Mouse (Mus musculus): ENCODE measurements around the gene Abca4. TPM values are rescaled to one million over a fixed set of nuclear protein-coding genes. Genes with fewer than 3 reads are reported as not detected.
"Not testable (repeated sequence)": the region's sequence is repeated elsewhere in the genome, so short reads cannot be mapped to it uniquely, and the experiment has no call there.

Abca4 gene
- total RNA-seq, 2 experiments from 2014 or later = 0.79 to 0.95 TPM

GRCm38 (mm10) chr3:122203675-122204329 lies 159.6 kb downstream of the Abca4 start:
- intact Hi-C loops (cut with DNase I) = no loop called here
- no peak for TF ChIP-seq CTCF (IDR thresholded peaks at IDR 0.05)
- no peak for DNase-seq
- H3K27ac ChIP-seq = no peak overlapping the region
- H3K4me3 ChIP-seq = no peak overlapping the region

DNA sequence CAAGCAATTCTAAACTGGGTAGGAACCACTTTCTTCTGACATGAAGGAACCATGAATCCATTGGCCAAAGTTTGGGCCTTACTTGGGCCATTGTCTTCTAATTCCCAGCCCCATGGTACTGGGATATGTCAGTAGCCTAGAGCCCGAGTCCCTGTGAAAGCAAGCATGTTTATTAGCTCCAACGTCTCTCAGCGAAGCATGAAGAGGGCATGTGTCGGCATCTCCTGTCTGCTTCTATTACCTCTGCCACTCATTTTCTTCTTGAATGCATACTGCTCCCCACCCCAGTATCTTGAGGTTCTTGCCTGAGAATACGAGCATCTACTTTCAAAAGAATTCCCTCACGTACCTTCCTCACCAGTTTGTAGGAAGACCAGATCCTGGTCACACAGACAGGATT lies 161.5 kb downstream of the Abca4 start:
- DNase-seq = no peak
- intact Hi-C loops (cut with DNase I) = no loop called here
- Histone ChIP-seq H3K27ac (no peak overlapping the region), H3K4me3 (no peak overlapping the region)
- no peak for TF ChIP-seq CTCF (IDR thresholded peaks at IDR 0.05)

- no peak overlapping the region for H3K4me3 ChIP-seq
- DNase-seq = no peak
- intact Hi-C loops (cut with DNase I) = no loop called here
- no peak for TF ChIP-seq CTCF (IDR thresholded peaks at IDR 0.05)
- H3K27ac ChIP-seq = no peak overlapping the region
These were observed 162.2 kb downstream of the Abca4 start for GRCm38 (mm10) chr3:122206279-122207070.

DNA sequence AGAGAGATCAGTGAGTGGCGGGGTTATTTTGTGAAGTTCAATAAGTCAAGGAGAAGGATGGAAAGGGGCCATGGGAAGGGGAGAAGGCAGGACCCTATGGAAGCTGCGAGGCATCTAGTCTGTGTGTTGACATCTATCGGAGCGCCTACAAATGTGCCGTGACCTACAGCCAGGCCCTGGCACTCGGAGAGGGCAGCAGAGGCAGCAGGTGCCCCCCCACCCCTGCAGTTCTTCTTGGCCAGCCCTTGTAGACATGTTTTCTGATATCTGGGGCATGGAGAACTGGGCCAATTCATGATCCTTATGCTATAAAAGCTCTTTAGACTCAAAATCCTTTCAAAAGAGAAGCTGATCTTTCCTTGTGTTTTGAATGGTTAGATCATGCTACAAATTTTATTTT lies 163.5 kb downstream of the Abca4 start:
- no peak for DNase-seq
- intact Hi-C loops (cut with DNase I) = no loop called here
- Histone ChIP-seq H3K4me3 (no peak overlapping the region), H3K27ac (no peak overlapping the region)
- no peak for TF ChIP-seq CTCF (IDR thresholded peaks at IDR 0.05)

GRCm38 (mm10) chr3:122208296-122209225 lies 164.3 kb downstream of the Abca4 start:
- TF ChIP-seq CTCF (IDR thresholded peaks at IDR 0.05) = no peak
- intact Hi-C loops (cut with DNase I) = no loop called here
- Histone ChIP-seq H3K27ac (no peak overlapping the region), H3K4me3 (no peak overlapping the region)
- DNase-seq = no peak

DNA sequence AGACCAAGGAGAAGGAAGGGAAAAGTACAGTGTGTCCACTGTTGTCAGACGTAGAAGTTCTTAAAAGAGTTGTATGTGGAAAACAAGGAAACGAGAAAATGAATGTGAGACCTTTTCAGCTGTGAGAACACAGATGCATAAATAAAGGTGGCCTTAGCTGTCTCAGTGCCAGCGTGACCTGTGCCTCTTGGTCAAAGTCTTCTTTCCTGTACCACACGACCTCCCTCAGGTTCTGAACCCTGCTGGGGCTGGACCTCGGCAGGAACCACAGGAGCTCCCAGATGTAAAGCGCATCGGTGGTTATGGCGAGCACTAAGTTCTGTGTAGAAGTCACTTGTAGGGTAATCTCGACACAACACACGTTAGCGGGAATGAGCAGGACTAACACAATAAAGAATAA lies 165.3 kb downstream of the Abca4 start:
- no peak for TF ChIP-seq CTCF (IDR thresholded peaks at IDR 0.05)
- no peak for DNase-seq
- intact Hi-C loops (cut with DNase I) = no loop called here
- H3K27ac ChIP-seq = no peak overlapping the region
- no peak overlapping the region for H3K4me3 ChIP-seq

GRCm38 (mm10) chr3:122210434-122210833 lies 166.2 kb downstream of the Abca4 start:
- no peak for DNase-seq
- no peak overlapping the region for H3K27ac ChIP-seq
- intact Hi-C loops (cut with DNase I) = no loop called here
- no peak for TF ChIP-seq CTCF (IDR thresholded peaks at IDR 0.05)
- no peak overlapping the region for H3K4me3 ChIP-seq

- no peak overlapping the region for H3K4me3 ChIP-seq
- no peak for TF ChIP-seq CTCF (IDR thresholded peaks at IDR 0.05)
- DNase-seq = no peak
- H3K27ac ChIP-seq = no peak overlapping the region
- intact Hi-C loops (cut with DNase I) = no loop called here
These were observed 166.6 kb downstream of the Abca4 start for GRCm38 (mm10) chr3:122210846-122211245.

DNA sequence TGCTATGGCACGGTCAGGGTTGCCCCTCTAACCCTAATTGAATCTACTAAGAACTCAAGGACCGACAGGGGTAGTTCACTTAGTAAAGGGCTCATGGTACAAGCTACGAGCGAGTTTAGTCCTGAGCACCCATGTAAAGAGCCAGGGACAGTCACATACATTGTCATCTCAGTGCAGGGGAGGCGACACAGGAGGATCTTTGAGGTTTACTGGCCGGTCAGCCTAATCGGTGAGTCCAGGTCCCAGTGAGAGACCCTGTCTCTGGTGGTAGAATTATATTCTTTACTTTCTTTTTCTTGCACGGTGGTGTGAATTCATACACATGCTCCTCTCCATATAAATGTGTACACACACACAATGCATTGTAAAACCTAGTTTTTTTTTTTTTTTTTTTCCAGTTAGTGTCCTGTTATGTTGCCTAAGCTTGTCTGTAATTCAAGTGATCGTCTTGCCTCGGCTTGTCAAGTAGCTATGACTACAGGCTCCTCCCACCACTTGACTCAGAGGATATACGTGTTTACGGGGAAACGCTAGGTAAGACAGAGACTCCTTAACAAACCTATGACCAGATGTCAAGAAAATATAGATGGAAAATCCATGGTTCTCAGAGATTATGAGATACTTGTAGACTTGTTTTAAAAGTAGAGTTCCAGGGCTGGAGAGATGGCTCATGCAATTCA lies 167.3 kb downstream of the Abca4 start:
- TF ChIP-seq CTCF (IDR thresholded peaks at IDR 0.05) = no peak
- Histone ChIP-seq H3K27ac (no peak overlapping the region), H3K4me3 (no peak overlapping the region)
- no peak for DNase-seq
- intact Hi-C loops (cut with DNase I) = no loop called here

DNA sequence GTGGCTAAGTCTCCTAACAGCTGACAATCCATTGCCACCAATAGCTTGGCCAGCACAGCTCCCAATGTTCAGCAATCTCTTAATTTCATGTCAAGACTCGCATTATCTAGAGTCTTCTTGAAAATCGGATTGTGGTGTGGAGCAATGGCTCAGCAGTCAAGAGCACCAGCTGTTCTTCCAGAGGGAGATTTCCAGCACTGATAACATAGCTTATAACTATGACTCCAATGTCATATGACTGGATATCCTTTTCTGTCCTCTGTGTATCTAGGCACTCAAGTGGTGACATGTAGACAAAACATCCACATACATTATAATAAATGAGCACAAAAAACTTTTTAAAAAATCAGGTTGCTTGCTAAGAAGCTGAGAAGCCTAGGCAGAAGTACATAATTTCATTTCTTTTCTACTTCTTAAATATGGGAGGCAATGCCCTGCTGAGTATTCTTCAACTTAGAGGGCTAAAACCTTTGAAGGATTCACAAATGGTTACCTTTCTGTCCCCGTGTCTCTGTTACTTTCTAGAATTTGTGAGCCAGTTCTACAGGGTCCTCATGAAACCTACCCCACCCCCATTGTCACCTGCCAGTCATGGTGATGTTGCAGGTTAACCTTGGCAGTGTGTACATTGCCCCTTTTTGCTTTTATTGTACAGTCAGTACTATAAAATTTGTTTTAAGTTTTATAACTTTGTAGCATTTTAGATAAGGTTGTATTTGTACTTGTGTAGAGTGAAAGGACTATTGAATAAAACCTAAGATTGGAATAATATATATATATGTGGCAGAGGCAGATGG lies 177.2 kb downstream of the Abca4 start:
- DNase-seq = no peak
- intact Hi-C loops (cut with DNase I) = no loop called here
- H3K4me3 ChIP-seq = no peak overlapping the region
- no peak overlapping the region for H3K27ac ChIP-seq
- TF ChIP-seq CTCF (IDR thresholded peaks at IDR 0.05) = no peak

- intact Hi-C loops (cut with DNase I) = loop anchor here (1.0 kb wide), 1 partner anchor 12 kb away; no protein-coding TSS in a partner anchor
- not testable (repeated sequence) for DNase-seq, H3K27ac ChIP-seq, H3K4me3 ChIP-seq
These were observed 182.7 kb downstream of the Abca4 start for GRCm38 (mm10) chr3:122226972-122227371.

Other genes starting within 250 kb of the Abca4 start
- 10 to 100 TPM; 36.9 to 52.0 TPM for gene Abcd3, start 229.1 kb upstream of the Abca4 start, total RNA-seq (2021)
- 10 to 100 TPM; 14.0 to 15.6 TPM for gene Arhgap29, start 91.9 kb upstream of the Abca4 start, total RNA-seq (2021)
- gene Gclm, start 201.1 kb downstream of the Abca4 start, total RNA-seq (2021) = 10 to 100 TPM; 34.3 to 48.7 TPM
- 10 to 100 TPM; 24.9 to 33.9 TPM for gene Dnttip2, start 229.9 kb downstream of the Abca4 start, total RNA-seq (2021)
- gene Bcar3, start 249.7 kb downstream of the Abca4 start, total RNA-seq (2021) = 1 to 10 TPM; 4.9 to 5.2 TPM